Mouse (Mus musculus): ENCODE measurements around the gene 2310022B05Rik. TPM values are rescaled to one million over a fixed set of nuclear protein-coding genes. Genes with fewer than 3 reads are reported as not detected.

The 2310022B05Rik gene
- total and polyA plus RNA-seq, 3 experiments, result 6.2 to 27.0 TPM; not detected in 1

GRCm38 (mm10) chr8:124653568-124654475 is 9.3 kb downstream of the 2310022B05Rik start:
- Histone ChIP-seq H3K4me3 (ENCODE audit: control insufficient read depth in 1 of 2, insufficient read depth in 1 of 2, low read depth in 2 of 2, low read length in 2 of 2) (no peak overlapping the region), H3K27ac (ENCODE audit: control insufficient read depth, low read depth, low read length) (no peak overlapping the region), H3K79me2 (ENCODE audit: control insufficient read depth, insufficient read depth, low read length, poor library complexity) (no peaks in the 10 kb centered on the region), H3K4me1 (ENCODE audit: control insufficient read depth in 1 of 2, insufficient read depth in 2 of 2, low read length in 2 of 2) (peaks cover 4 to 10% of the 10 kb centered on the region in 2 experiments), H3K36me3 (ENCODE audit: control insufficient read depth in 1 of 2, insufficient read depth in 2 of 2, low read length in 2 of 2) (peaks cover 0 to 14% of the 10 kb centered on the region in 2 experiments; a peak in 2 of 4 replicates), H3K27me3 (ENCODE audit: control insufficient read depth in 1 of 2, insufficient read depth in 2 of 2, low read length in 2 of 2) (no peaks in the 10 kb centered on the region), H3K9me3 (replicated peaks; ENCODE audit: insufficient read depth, low read length) (no peaks in the 10 kb centered on the region), H3K9ac (ENCODE audit: control insufficient read depth, low read depth, low read length, poor library complexity, severe bottlenecking) (no peak overlapping the region)
- TF ChIP-seq MEF2A (IDR thresholded peaks at IDR 0.05; ENCODE audit: extremely low read depth, insufficient replicate concordance, low read depth, low read length, poor library complexity, severe bottlenecking), result no peak
- no peak for TF ChIP-seq MXI1 (IDR thresholded peaks at IDR 0.05; ENCODE audit: low read depth, low read length)
- TF ChIP-seq NRF1 (IDR thresholded peaks at IDR 0.05; ENCODE audit: insufficient read depth, low read depth, low read length, poor library complexity, severe bottlenecking), result no peak
- no peak for TF ChIP-seq HCFC1 (IDR thresholded peaks at IDR 0.05; ENCODE audit: low read depth, low read length)
- no peak for TF ChIP-seq E2F4 (IDR thresholded peaks at IDR 0.05; ENCODE audit: borderline replicate concordance, low read depth, low read length)
- TF ChIP-seq ETS1 (IDR thresholded peaks at IDR 0.05; ENCODE audit: low read depth, low read length), result no peak
- TF ChIP-seq GABPA (IDR thresholded peaks at IDR 0.05; ENCODE audit: low read depth, low read length), result no peak
- no peak for TF ChIP-seq EP300 (IDR thresholded peaks at IDR 0.05; ENCODE audit: low read depth in 1 of 2, low read length in 2 of 2)
- no peak for TF ChIP-seq KAT2A (conservative IDR thresholded peaks at IDR 0.05; ENCODE audit: low read depth, low read length)
- no peak for TF ChIP-seq MAX (IDR thresholded peaks at IDR 0.05; ENCODE audit: low read length)
- no peak for TF ChIP-seq USF2 (IDR thresholded peaks at IDR 0.05; ENCODE audit: borderline replicate concordance in 1 of 2, insufficient read depth in 1 of 2, low read depth in 1 of 2, low read length in 2 of 2)
- no peak for DNase-seq (ENCODE audit: low read depth, low spot score)

DNA sequence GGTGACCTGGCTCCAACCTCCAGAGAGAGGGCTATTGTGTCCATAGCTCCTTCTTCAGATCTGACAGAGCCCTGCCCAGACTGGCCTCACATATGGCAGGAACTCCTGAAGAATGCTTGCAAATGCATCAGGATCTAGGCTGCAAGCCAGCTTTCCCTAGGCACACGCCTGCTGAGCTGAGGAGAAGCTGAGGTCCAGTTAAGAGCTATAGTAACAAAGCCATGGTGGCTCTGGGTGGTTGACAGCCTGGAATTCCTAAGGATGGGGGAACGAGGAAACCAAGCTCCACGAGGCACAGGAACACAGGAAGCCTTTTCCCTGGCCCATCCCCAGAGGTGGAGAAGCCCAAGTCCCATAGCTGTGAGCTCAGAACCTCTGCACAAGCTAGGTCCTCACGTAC is 10.6 kb downstream of the 2310022B05Rik start:
- H3K36me3 ChIP-seq (ENCODE audit: control insufficient read depth in 1 of 2, insufficient read depth in 2 of 2, low read length in 2 of 2), result peaks cover 0 to 6% of the 10 kb centered on the region in 2 experiments; a peak in 2 of 4 replicates
- no peaks in the 10 kb centered on the region for H3K9me3 ChIP-seq (replicated peaks; ENCODE audit: insufficient read depth, low read length)
- DNase-seq (ENCODE audit: low read depth, low spot score), result no peak
- H3K4me1 ChIP-seq (ENCODE audit: control insufficient read depth in 1 of 2, insufficient read depth in 2 of 2, low read length in 2 of 2), result peaks cover 2 to 3% of the 10 kb centered on the region in 2 experiments
- H3K79me2 ChIP-seq (ENCODE audit: control insufficient read depth, insufficient read depth, low read length, poor library complexity), result no peaks in the 10 kb centered on the region
- no peaks in the 10 kb centered on the region for H3K27me3 ChIP-seq (ENCODE audit: control insufficient read depth in 1 of 2, insufficient read depth in 2 of 2, low read length in 2 of 2)
- TF ChIP-seq TBP (IDR thresholded peaks at IDR 0.05; ENCODE audit: low read depth, low read length) (no peak), NRF1 (IDR thresholded peaks at IDR 0.05; ENCODE audit: insufficient read depth, low read depth, low read length, poor library complexity, severe bottlenecking) (no peak), CTCF (IDR thresholded peaks at IDR 0.05 in 2 of 3, conservative IDR thresholded peaks at IDR 0.05 in 1 of 3; ENCODE audit: control insufficient read depth in 1 of 3, insufficient read depth in 1 of 3, low read depth in 2 of 3, low read length in 3 of 3, poor library complexity in 1 of 3, severe bottlenecking in 1 of 3) (no peak), CHD1 (IDR thresholded peaks at IDR 0.05; ENCODE audit: low read depth, low read length) (no peak), HCFC1 (IDR thresholded peaks at IDR 0.05; ENCODE audit: low read depth, low read length) (no peak), ZC3H11A (IDR thresholded peaks at IDR 0.05; ENCODE audit: low read depth, low read length) (no peak), KAT2A (conservative IDR thresholded peaks at IDR 0.05; ENCODE audit: low read depth, low read length) (no peak), USF1 (IDR thresholded peaks at IDR 0.05; ENCODE audit: low read depth, low read length) (no peak), SMC3 (IDR thresholded peaks at IDR 0.05; ENCODE audit: low read depth, low read length) (no peak), NELFE (IDR thresholded peaks at IDR 0.05; ENCODE audit: low read depth, low read length) (no peak), MAX (IDR thresholded peaks at IDR 0.05; ENCODE audit: low read length) (no peak), MAZ (IDR thresholded peaks at IDR 0.05; ENCODE audit: low read depth, low read length) (no peak), E2F4 (IDR thresholded peaks at IDR 0.05; ENCODE audit: borderline replicate concordance, low read depth, low read length) (no peak), ZMIZ1 (IDR thresholded peaks at IDR 0.05; ENCODE audit: low read depth, low read length) (no peak), MEF2A (IDR thresholded peaks at IDR 0.05; ENCODE audit: extremely low read depth, insufficient replicate concordance, low read depth, low read length, poor library complexity, severe bottlenecking) (no peak)
- H3K9ac ChIP-seq (ENCODE audit: control insufficient read depth, low read depth, low read length, poor library complexity, severe bottlenecking), result no peak overlapping the region
- no peak overlapping the region for H3K27ac ChIP-seq (ENCODE audit: control insufficient read depth, low read depth, low read length)
- no peak overlapping the region for H3K4me3 ChIP-seq (ENCODE audit: control insufficient read depth in 1 of 2, insufficient read depth in 1 of 2, low read depth in 2 of 2, low read length in 2 of 2)

Data from MEL (cell line).